Mouse (Mus musculus): ENCODE data around the gene Rnf150. TPM values are rescaled to one million over a fixed set of nuclear protein-coding genes. Genes with fewer than 3 reads are reported as not detected.

Gene Rnf150
- polyA plus RNA-seq (2017; shearing (Covaris generic)) = 0.32 TPM

GRCm38 (mm10) chr8:82863041-82863744, at the start of gene Rnf150:
TSS of gene Rnf150 (plus strand) at chr8:82863356.

Other genes with a start within 250 kb of the Rnf150 start
- gene Zfp330, start 89.2 kb upstream of the Rnf150 start, polyA plus RNA-seq (2017; shearing (Covaris generic)) = 92.6 TPM

Measured in effector memory CD4-positive, alpha-beta T cell, adult 7 months (primary cell).